In genomic region chr4:135241669-135242068, GRCm38 (mm10) we compare ENCODE assay signal across 12 mouse cellular contexts. TPM values are rescaled to one million over a fixed set of nuclear protein-coding genes. Genes with fewer than 3 reads are reported as not detected.
DNase-seq lines count a peak whose midpoint lies in the region; ATAC-seq lines count a peak whose summit lies in the region.
"Had no signal": no experiment of that assay in that cellular context is flagged by ENCODE, and none has a peak within 500 bp of the region (broad histone marks: within the 10 kb centered on the region; RNA-seq: fewer than 3 reads in every experiment).

No protein-coding gene starts in this region.

- no peak overlapping the region for H3K4me3 ChIP-seq in kidney, embryonic 14.5 days (ENCODE audit: low read length)
- H3K4me3 ChIP-seq in macrophage (ENCODE audit: inconsistent target): no peak overlapping the region
- H3K4me3 ChIP-seq: forebrain, embryonic 15.5 days; midbrain, embryonic 10.5 days had no signal

- H3K27me3 ChIP-seq in kidney, embryonic 14.5 days (ENCODE audit: control insufficient read depth, insufficient read depth, low read length): no peaks in the 10 kb centered on the region
- H3K27me3 ChIP-seq: forebrain, embryonic 15.5 days had no signal

- H3K4me1 ChIP-seq in kidney, embryonic 14.5 days (ENCODE audit: control insufficient read depth, insufficient read depth, low read length): peaks cover 47% of the 10 kb centered on the region

- H3K9me3 ChIP-seq in kidney, embryonic 14.5 days (ENCODE audit: control insufficient read depth, low read length): no peaks in the 10 kb centered on the region
- H3K9me3 ChIP-seq: forebrain, embryonic 15.5 days; midbrain, embryonic 10.5 days had no signal

- H3K4me2 ChIP-seq in kidney, embryonic 14.5 days (replicated peaks; ENCODE audit: low read depth, low read length): no peak overlapping the region
- H3K4me2 ChIP-seq: forebrain, embryonic 15.5 days had no signal

- peak; percentile 26 for DNase-seq in CD4-positive, CD25-positive, alpha-beta regulatory T cell, adult 2 months (ENCODE audit: low read depth, low spot score)
- DNase-seq in kidney, postnatal 14 days: no peak
- peak; percentile 53 for DNase-seq in kidney, postnatal 10 days
- DNase-seq in urinary bladder, postnatal 25 days (ENCODE audit: low spot score): no peak
- DNase-seq: cerebellum, adult 18-20 months; thymus, postnatal 36 days had no signal

- peaks cover 96% of the 10 kb centered on the region for H3K79me2 ChIP-seq in macrophage (ENCODE audit: inconsistent target)

- peaks cover 15% of the 10 kb centered on the region for H3K36me3 ChIP-seq in kidney, embryonic 14.5 days (ENCODE audit: control insufficient read depth, insufficient read depth, low read length)
- peaks cover 9% of the 10 kb centered on the region; the same call in 1 of the 2 replicates for H3K36me3 ChIP-seq in macrophage (ENCODE audit: inconsistent target)

- peak overlapping the region; percentile 67 for H3K27ac ChIP-seq in kidney, embryonic 14.5 days (ENCODE audit: low read depth, low read length)
- H3K27ac ChIP-seq in macrophage: peak overlapping the region; percentile 52
- H3K27ac ChIP-seq: forebrain, embryonic 15.5 days; midbrain, embryonic 10.5 days had no signal

- no peak overlapping the region for H3K9ac ChIP-seq in kidney, embryonic 14.5 days (ENCODE audit: low read depth, low read length)
- H3K9ac ChIP-seq: forebrain, embryonic 15.5 days had no signal

- ATAC-seq in CD4-positive, CD25-positive, alpha-beta regulatory T cell, adult 4 months: no peak
- ATAC-seq in kidney, embryonic 14.5 days (ENCODE audit: low FRiP score, low TSS enrichment): 0 out of 2 replicates have a peak, but pooled peaks have one; percentile 60
- no peak for ATAC-seq in megakaryocyte-erythroid progenitor cell, adult 5-6 weeks (replicated peaks; ENCODE audit: low FRiP score, low TSS enrichment, poor library complexity, severe bottlenecking)
- ATAC-seq: forebrain, embryonic 15.5 days had no signal

- WGBS in kidney, embryonic 14.5 days: 28% methylated on average over 5 of the region's 5 CpGs
- 32% methylated on average over 5 of the region's 5 CpGs for WGBS in macrophage (ENCODE audit: missing documents)

RNA-seq across cellular contexts. Expression of gene Clic4, which starts 30.9 kb away (rescaled TPM):
- 1 to 10 TPM; 7.0 to 8.0 TPM for polyA plus RNA-seq in CD4-positive, CD25-positive, alpha-beta regulatory T cell, adult 4 months (2017; shearing (Covaris generic))
- 68.5 and 132 TPM in 2 replicates for polyA plus RNA-seq in kidney, embryonic 14.5 days (2014; fragmentation: Nextera tagmentation; extraction: Ambion mirVana)
- 1,000 to 10,000 TPM in 4 of 26 experiments, 100 to 1,000 TPM in 12, 10 to 100 TPM in 10; 44.7 to 1,202 (median 255) TPM for total RNA-seq in macrophage (2018; cell fraction: chromatin; rRNA removed)
- 1,000 to 10,000 TPM in 1 of 26 experiments, 100 to 1,000 TPM in 25; 181 to 1,494 (median 243) TPM for total RNA-seq in macrophage (2018; cell fraction: cytosol; rRNA removed)
- 1,000 to 10,000 TPM in 4 of 26 experiments, 100 to 1,000 TPM in 21, 10 to 100 TPM in 1; 96.8 to 1,122 (median 483) TPM for total RNA-seq in macrophage (2018; cell fraction: nucleus; rRNA removed)
- 149 to 188 TPM (median 173 TPM) in 3 replicates for polyA plus RNA-seq in macrophage (2018)
- total RNA-seq in megakaryocyte-erythroid progenitor cell, adult 5-6 weeks (2014; fragmentation: Nextera tagmentation): 77.8 and 83.9 TPM in 2 replicates
- 79.0 and 86.0 TPM in 2 replicates for total RNA-seq in megakaryocyte-erythroid progenitor cell, adult 5-6 weeks (2017)

Comparison
In these comparisons a context has a peak if more than half of its experiments do, and no peak if none do; other contexts are left out.
1. DNase-seq: peak in CD4-positive, CD25-positive, alpha-beta regulatory T cell, adult 2 months (single experiment) and kidney, postnatal 10 days (single experiment); none in kidney, postnatal 14 days (single experiment) and urinary bladder, postnatal 25 days (single experiment).